Mouse (Mus musculus): Measurements from ENCODE around the gene Dapk1.
"Not testable (repeated sequence)": the region's sequence is repeated elsewhere in the genome, so short reads cannot be mapped to it uniquely, and the experiment has no call there.

The Dapk1 gene

GRCm38 (mm10) chr13:60601436-60602415 lies at the start of gene Dapk1:
Dapk1 (plus strand) TSS chr13:60601947.
- CTCF ChIA-PET = no interaction called here

- CTCF ChIA-PET = no interaction called here
These were observed 48.4 kb upstream of the Dapk1 start for GRCm38 (mm10) chr13:60553326-60553725.

GRCm38 (mm10) chr13:60556476-60556875 lies 45.3 kb upstream of the Dapk1 start:
- CTCF ChIA-PET = no interaction called here

GRCm38 (mm10) chr13:60556911-60557310 lies 44.8 kb upstream of the Dapk1 start:
- CTCF ChIA-PET = no interaction called here

- CTCF ChIA-PET = no interaction called here
These were observed 37.4 kb upstream of the Dapk1 start for GRCm38 (mm10) chr13:60564303-60564702.

- CTCF ChIA-PET = no interaction called here
These were observed 32.7 kb upstream of the Dapk1 start for GRCm38 (mm10) chr13:60568934-60569548.

GRCm38 (mm10) chr13:60569549-60569941 lies 32.2 kb upstream of the Dapk1 start:
- CTCF ChIA-PET = no interaction called here

GRCm38 (mm10) chr13:60573541-60573940 lies 28.2 kb upstream of the Dapk1 start:
- CTCF ChIA-PET = no interaction called here

- CTCF ChIA-PET = no interaction called here
These were observed 27.8 kb upstream of the Dapk1 start for GRCm38 (mm10) chr13:60573971-60574370.

- CTCF ChIA-PET = no interaction called here
These were observed 23.2 kb upstream of the Dapk1 start for GRCm38 (mm10) chr13:60578541-60578940.

GRCm38 (mm10) chr13:60594866-60595265 lies 6.9 kb upstream of the Dapk1 start:
- CTCF ChIA-PET = no interaction called here

GRCm38 (mm10) chr13:60595519-60595918 lies 6.2 kb upstream of the Dapk1 start:
- CTCF ChIA-PET = no interaction called here

GRCm38 (mm10) chr13:60602416-60603251 lies 887 bp downstream of the Dapk1 start:
- CTCF ChIA-PET = no interaction called here

GRCm38 (mm10) chr13:60603252-60603562 lies 1.5 kb downstream of the Dapk1 start:
- CTCF ChIA-PET = no interaction called here

GRCm38 (mm10) chr13:60607411-60607810 lies 5.7 kb downstream of the Dapk1 start:
- CTCF ChIA-PET = no interaction called here

GRCm38 (mm10) chr13:60608411-60609046 lies 6.8 kb downstream of the Dapk1 start:
- CTCF ChIA-PET = no interaction called here

- CTCF ChIA-PET = no interaction called here
These were observed 7.5 kb downstream of the Dapk1 start for GRCm38 (mm10) chr13:60609234-60609633.

- CTCF ChIA-PET = no interaction called here
These were observed 8.8 kb downstream of the Dapk1 start for GRCm38 (mm10) chr13:60610558-60610957.

GRCm38 (mm10) chr13:60610971-60611370 lies 9.2 kb downstream of the Dapk1 start:
- CTCF ChIA-PET = not testable (repeated sequence)

GRCm38 (mm10) chr13:60612160-60612559 lies 10.4 kb downstream of the Dapk1 start:
- CTCF ChIA-PET = no interaction called here

GRCm38 (mm10) chr13:60614154-60614553 lies 12.4 kb downstream of the Dapk1 start:
- CTCF ChIA-PET = no interaction called here

GRCm38 (mm10) chr13:60615057-60615650 lies 13.4 kb downstream of the Dapk1 start:
- CTCF ChIA-PET = no interaction called here

All from spleen, embryonic (tissue).